Mouse (Mus musculus) cortical plate, adult 2 months (tissue): ENCODE results near the gene Thbs2.
"Not testable (repeated sequence)": the region's sequence is repeated elsewhere in the genome, so short reads cannot be mapped to it uniquely, and the experiment has no call there.

ENCODE experiments used
- CTCF ChIP-seq: fragments of 200-500 bp; IDR thresholded peaks from 2 replicates; pipeline ENCODE4 v1.5.1; 2011; ENCODE audit warnings: mild to moderate bottlenecking, control low read depth, low read length; ENCODE audit not compliant: insufficient read depth; ENCODE audit errors: extremely low read depth
- POLR2A ChIP-seq: fragments of 200-500 bp; IDR thresholded peaks from 2 replicates; pipeline ENCODE4 v1.6.1; 2011; ENCODE audit warnings: mild to moderate bottlenecking, low read length, control low read depth; ENCODE audit not compliant: insufficient read depth; ENCODE audit errors: extremely low read depth

- TF ChIP-seq POLR2A, CTCF: not testable (repeated sequence)
Observed at GRCm38 (mm10) chr17:14621006-14621405, 73.0 kb downstream of the Thbs2 start.
